22 mouse cellular contexts compared by ENCODE assay signal in the genomic region with DNA sequence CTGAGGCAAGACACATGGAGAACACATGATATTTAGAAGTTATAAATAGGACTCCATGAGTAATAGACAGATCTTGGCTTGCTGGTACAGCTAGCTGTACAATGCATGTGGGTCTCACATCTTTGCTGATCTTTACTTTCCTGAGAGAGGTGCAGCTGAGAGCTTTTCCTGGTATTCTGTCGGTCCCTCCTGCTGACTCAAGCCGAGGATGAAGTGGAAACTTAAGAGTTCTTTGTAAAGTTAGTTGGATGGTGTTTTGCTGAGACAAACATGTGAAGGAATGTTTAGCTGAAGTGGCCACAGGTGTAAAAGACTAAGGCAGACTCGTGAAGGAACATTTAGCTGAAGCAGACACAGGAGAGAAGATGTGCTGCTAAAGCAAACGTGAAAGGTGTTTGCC. TPM values are rescaled to one million over a fixed set of nuclear protein-coding genes. Genes with fewer than 3 reads are reported as not detected.
"Had no signal": no experiment of that assay in that cellular context is flagged by ENCODE, and none has a peak within 500 bp of the region (broad histone marks: within the 10 kb centered on the region; RNA-seq: fewer than 3 reads in every experiment).

No protein-coding gene starts in this region.

- H3K27me3 ChIP-seq: limb, embryonic 13.5 days; liver, embryonic 12.5 days; liver, embryonic 15.5 days; megakaryocyte, embryonic 14.5 days; midbrain, embryonic 13.5 days; neural tube, embryonic 13.5 days; stomach, embryonic 15.5 days had no signal

- H3K9me3 ChIP-seq: limb, embryonic 10.5 days; limb, embryonic 13.5 days; liver, embryonic 12.5 days; liver, embryonic 15.5 days; midbrain, embryonic 13.5 days; neural tube, embryonic 13.5 days; stomach, embryonic 15.5 days had no signal

- H3K36me3 ChIP-seq: limb, embryonic 10.5 days; limb, embryonic 13.5 days; liver, embryonic 12.5 days; liver, embryonic 15.5 days; midbrain, embryonic 10.5 days; midbrain, embryonic 13.5 days; neural tube, embryonic 13.5 days; stomach, embryonic 15.5 days had no signal

- H3K9ac ChIP-seq: limb, embryonic 13.5 days; liver, embryonic 12.5 days; liver, embryonic 15.5 days; midbrain, embryonic 13.5 days; neural tube, embryonic 13.5 days; stomach, embryonic 15.5 days had no signal

- H3K4me2 ChIP-seq: limb, embryonic 13.5 days; liver, embryonic 12.5 days; liver, embryonic 15.5 days; midbrain, embryonic 13.5 days; neural tube, embryonic 13.5 days; stomach, embryonic 15.5 days had no signal

- H3K4me1 ChIP-seq: limb, embryonic 10.5 days; limb, embryonic 13.5 days; liver, embryonic 12.5 days; liver, embryonic 15.5 days; megakaryocyte, embryonic 14.5 days; midbrain, embryonic 10.5 days; midbrain, embryonic 13.5 days; neural tube, embryonic 13.5 days; stomach, embryonic 15.5 days had no signal

- DNase-seq: kidney, adult 2 months; kidney, postnatal 25 days; layer of hippocampus, adult 9-11 months; liver; retina, postnatal 1 day; right cerebral cortex, postnatal 25 days; spleen, adult 18-20 months; thymus, postnatal 25 days had no signal

- H3K4me3 ChIP-seq: layer of hippocampus, adult 2 months; limb, embryonic 10.5 days; limb, embryonic 13.5 days; liver, embryonic 12.5 days; liver, embryonic 15.5 days; megakaryocyte, embryonic 14.5 days; midbrain, embryonic 10.5 days; midbrain, embryonic 13.5 days; myocyte; neural tube, embryonic 13.5 days; stomach, embryonic 15.5 days had no signal

- H3K27ac ChIP-seq: kidney, postnatal 0 days; layer of hippocampus, adult 2 months; limb, embryonic 10.5 days; limb, embryonic 13.5 days; liver, embryonic 12.5 days; liver, embryonic 15.5 days; midbrain, embryonic 10.5 days; midbrain, embryonic 13.5 days; neural tube, embryonic 13.5 days; stomach, embryonic 15.5 days had no signal

- ATAC-seq: liver, embryonic 12.5 days; midbrain, embryonic 13.5 days; midbrain, embryonic 16.5 days had no signal

RNA-seq across cellular contexts. Expression of gene 4930562C15Rik, which starts 38.6 kb away (rescaled TPM):
- polyA plus RNA-seq: kidney, adult 2 months; large intestine, adult 2 months had no signal
